36 mouse cellular contexts compared by ENCODE assay signal in the genomic region with DNA sequence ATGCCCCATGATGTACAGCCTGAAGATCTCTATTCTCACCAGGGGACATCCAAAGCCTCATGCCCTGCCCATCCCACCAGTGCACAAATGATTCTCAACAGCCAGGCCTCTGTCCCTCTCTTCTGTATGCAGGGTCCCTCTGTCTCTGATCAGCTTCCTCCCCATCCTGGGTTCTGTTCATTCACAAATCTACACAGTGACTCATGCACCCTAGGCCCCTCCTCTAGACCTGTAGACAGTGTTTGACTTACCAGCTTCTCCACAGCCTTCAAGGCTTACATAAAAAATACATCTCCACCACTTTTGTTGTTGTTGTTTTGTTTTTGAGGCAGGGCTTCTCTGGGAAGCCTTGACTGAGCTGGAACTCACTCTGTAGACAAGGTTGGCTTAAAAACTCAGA. TPM values are rescaled to one million over a fixed set of nuclear protein-coding genes. Genes with fewer than 3 reads are reported as not detected.
A peak's percentile ranks its signal among the peaks of the same experiment; 100 is the strongest.
DNase-seq lines count a peak whose midpoint lies in the region; ATAC-seq and TF ChIP-seq lines count a peak whose summit lies in the region.
"Had no signal": no experiment of that assay in that cellular context is flagged by ENCODE, and none has a peak within 500 bp of the region (broad histone marks: within the 10 kb centered on the region; RNA-seq: fewer than 3 reads in every experiment).

No protein-coding gene starts in this region.

- H3K36me3 ChIP-seq in hindbrain, postnatal 0 days (ENCODE audit: insufficient read depth, low read length), result no peaks in the 10 kb centered on the region
- no peaks in the 10 kb centered on the region for H3K36me3 ChIP-seq in forebrain, postnatal 0 days (ENCODE audit: insufficient read depth)
- H3K36me3 ChIP-seq: hindbrain, embryonic 12.5 days; limb, embryonic 10.5 days; liver, embryonic 15.5 days; midbrain, embryonic 10.5 days; stomach, embryonic 15.5 days had no signal

- H3K9ac ChIP-seq in hindbrain, postnatal 0 days (replicated peaks; ENCODE audit: low read length), result no peak overlapping the region
- no peak overlapping the region for H3K9ac ChIP-seq in forebrain, postnatal 0 days
- H3K9ac ChIP-seq: hindbrain, embryonic 12.5 days; liver, embryonic 15.5 days; stomach, embryonic 15.5 days had no signal

- peak; percentile 43 for ATAC-seq in inflammation-experienced regulatory T-cells, adult 6 months
- no peak for ATAC-seq in hindbrain, postnatal 0 days
- ATAC-seq in forebrain, postnatal 0 days, result no peak
- ATAC-seq: forebrain, embryonic 14.5 days; midbrain, embryonic 16.5 days had no signal

- H3K4me3 ChIP-seq in hindbrain, postnatal 0 days (ENCODE audit: low read length), result no peak overlapping the region
- H3K4me3 ChIP-seq in forebrain, postnatal 0 days (ENCODE audit: low read depth, low read length), result no peak overlapping the region
- H3K4me3 ChIP-seq: hindbrain, embryonic 12.5 days; limb, embryonic 10.5 days; liver, embryonic 15.5 days; midbrain, embryonic 10.5 days; stomach, embryonic 15.5 days had no signal

- H3K27ac ChIP-seq in hindbrain, postnatal 0 days, result no peak overlapping the region
- H3K27ac ChIP-seq in forebrain, postnatal 0 days (ENCODE audit: low read depth, low read length), result no peak overlapping the region
- H3K27ac ChIP-seq: hindbrain, embryonic 12.5 days; limb, embryonic 10.5 days; liver, embryonic 15.5 days; midbrain, embryonic 10.5 days; stomach, embryonic 15.5 days had no signal

- no peak overlapping the region for H3K4me2 ChIP-seq in hindbrain, postnatal 0 days (ENCODE audit: low read depth, low read length)
- no peak overlapping the region for H3K4me2 ChIP-seq in forebrain, postnatal 0 days (ENCODE audit: low read depth)
- H3K4me2 ChIP-seq: hindbrain, embryonic 12.5 days; liver, embryonic 15.5 days; stomach, embryonic 15.5 days had no signal

- no peaks in the 10 kb centered on the region for H3K27me3 ChIP-seq in hindbrain, postnatal 0 days (ENCODE audit: insufficient read depth, low read length)
- H3K27me3 ChIP-seq in forebrain, postnatal 0 days (ENCODE audit: insufficient read depth, low read length), result no peaks in the 10 kb centered on the region
- H3K27me3 ChIP-seq: hindbrain, embryonic 12.5 days; liver, embryonic 15.5 days; stomach, embryonic 15.5 days had no signal

- TF ChIP-seq CTCF in hindbrain, postnatal 0 days (IDR thresholded peaks at IDR 0.05; ENCODE audit: low read depth), result no peak
- no peak for TF ChIP-seq CTCF in forebrain, postnatal 0 days (IDR thresholded peaks at IDR 0.05; ENCODE audit: low read depth)

- H3K4me1 ChIP-seq in hindbrain, postnatal 0 days (ENCODE audit: insufficient read depth, low read length), result no peaks in the 10 kb centered on the region
- no peaks in the 10 kb centered on the region for H3K4me1 ChIP-seq in forebrain, postnatal 0 days (ENCODE audit: insufficient read depth)
- H3K4me1 ChIP-seq: hindbrain, embryonic 12.5 days; limb, embryonic 10.5 days; liver, embryonic 15.5 days; stomach, embryonic 15.5 days had no signal

- DNase-seq in 3134 (ENCODE audit: extremely low read depth, insufficient read length, low spot score) (peak; percentile 44), 416B (ENCODE audit: low read depth) (peak; percentile 63), MEL-GATA-1-ER (ENCODE audit: extremely low read depth, low read depth) (peak; percentile 39)
- DNase-seq in hindbrain, postnatal 0 days (ENCODE audit: low spot score), result no peak
- no peak for DNase-seq in spleen, postnatal 4 days (ENCODE audit: low spot score in 2 of 2)
- DNase-seq in cerebellum, postnatal 36 days, result no peak
- DNase-seq in forebrain, postnatal 0 days, result no peak
- DNase-seq: adrenal gland, adult 8-10 months; cerebellum, adult 2 months; cerebellum, postnatal 25 days; embryo, embryonic 11 days; gastrocnemius, postnatal 10 days; kidney, adult 2 months; kidney, postnatal 14 days; liver; lung, postnatal 4 days; right cerebral cortex, postnatal 25 days; thymus, adult 18-20 months had no signal

- H3K9me3 ChIP-seq in hindbrain, postnatal 0 days (ENCODE audit: low read length), result no peaks in the 10 kb centered on the region
- H3K9me3 ChIP-seq in forebrain, postnatal 0 days (ENCODE audit: low read length), result no peaks in the 10 kb centered on the region
- H3K9me3 ChIP-seq: hindbrain, embryonic 12.5 days; limb, embryonic 10.5 days; liver, embryonic 15.5 days; midbrain, embryonic 10.5 days; stomach, embryonic 15.5 days had no signal

RNA-seq across cellular contexts. Expression of a gene that starts 0.9 kb away (rescaled TPM):
- polyA plus RNA-seq in inflammation-experienced regulatory T-cells, adult 6 months (2017; shearing (Covaris generic)), result 100 to 1,000 TPM; 353 to 863 (median 573) TPM
- total RNA-seq in hindbrain, postnatal 0 days (2014; rRNA removed), result not detected in 2 replicates
- polyA plus RNA-seq in hindbrain, postnatal 0 days (2015; fragmentation: Nextera tagmentation; extraction: Ambion mirVana), result 0.31 TPM in 1 of 2 replicates, not detected in the other
- total RNA-seq in forebrain, postnatal 0 days (2014; rRNA removed), result 0.54 TPM in 1 of 2 replicates, not detected in the other
- polyA plus RNA-seq in forebrain, postnatal 0 days (2015; fragmentation: Nextera tagmentation; extraction: Ambion mirVana), result 0.17 TPM in 1 of 2 replicates, not detected in the other
- total RNA-seq: gastrocnemius, postnatal 10 days; granulocyte monocyte progenitor cell, adult 5-6 weeks; heart, postnatal 25 days; layer of hippocampus, adult 18-20 months; layer of hippocampus, postnatal 14 days; left cerebral cortex, adult 8-10 months had no signal
- polyA plus RNA-seq: cerebellum, adult 2 months; embryonic facial prominence, embryonic 14.5 days; forebrain, embryonic 14.5 days; heart, embryonic 14.5 days; hindbrain, embryonic 12.5 days; intestine, embryonic 14.5 days; limb, embryonic 10.5 days; liver, embryonic 15.5 days; lung, embryonic 16.5 days; midbrain, embryonic 10.5 days; midbrain, embryonic 16.5 days; neural tube, embryonic 11.5 days; stomach, embryonic 15.5 days had no signal

Comparison
In these comparisons a context has a peak if more than half of its experiments do, and no peak if none do; other contexts are left out.
1. DNase-seq: peak in 3134 (single experiment), 416B (single experiment) and MEL-GATA-1-ER (single experiment); none in hindbrain, postnatal 0 days (single experiment), spleen, postnatal 4 days (0 of 2), cerebellum, postnatal 36 days (0 of 2) and forebrain, postnatal 0 days (single experiment).
2. RNA of a gene that starts 0.9 kb away (polyA plus RNA-seq): 353 to 863 TPM in inflammation-experienced regulatory T-cells, adult 6 months; 0.31 TPM in hindbrain, postnatal 0 days and 0.17 TPM in forebrain, postnatal 0 days; every median in the first group is over 100 times any median in the second.